Mouse (Mus musculus) lung, embryonic 15.5 days (tissue): ENCODE measurements around the gene Klf13. TPM values are rescaled to one million over a fixed set of nuclear protein-coding genes. Genes with fewer than 3 reads are reported as not detected.

ENCODE experiments used
- ATAC-seq: fragments of 200-750 bp; cut with Nextera tagmentation; 2 replicates; pipeline ENCODE4 v1.8.0; 2017; ENCODE audit warnings: moderate number of reproducible peaks, borderline replicate concordance; ENCODE audit not compliant: low FRiP score, low TSS enrichment; ENCODE audit errors: extremely low read depth
- H3K27ac ChIP-seq: fragments of 300-500 bp; sonication (generic); 2 replicates; pipeline ENCODE4 v1.5.1; 2015; ENCODE audit warnings: moderate library complexity, mild to moderate bottlenecking, inconsistent platforms
- H3K27me3 ChIP-seq: fragments of 300-500 bp; sonication (generic); 2 replicates; pipeline ENCODE4 v1.6.1; 2015; ENCODE audit warnings: inconsistent platforms
- H3K36me3 ChIP-seq: fragments of 300-500 bp; sonication (generic); 2 replicates; pipeline ENCODE4 v1.6.1; 2015; ENCODE audit warnings: inconsistent platforms
- H3K4me1 ChIP-seq: fragments of 300-500 bp; sonication (generic); 2 replicates; pipeline ENCODE4 v1.6.1; 2015; ENCODE audit warnings: inconsistent platforms
- H3K4me2 ChIP-seq: fragments of 300-500 bp; sonication (generic); 2 replicates; pipeline ENCODE4 v1.6.1; 2015; ENCODE audit warnings: inconsistent platforms, mild to moderate bottlenecking, moderate library complexity
- H3K4me3 ChIP-seq: fragments of 300-500 bp; sonication (generic); 2 replicates; pipeline ENCODE4 v1.5.1; 2015; ENCODE audit warnings: mild to moderate bottlenecking, inconsistent platforms
- H3K9ac ChIP-seq: fragments of 300-500 bp; sonication (generic); 2 replicates; pipeline ENCODE4 v1.6.1; 2015; ENCODE audit warnings: inconsistent platforms
- H3K9me3 ChIP-seq: fragments of 300-500 bp; sonication (generic); 2 replicates; pipeline ENCODE4 v1.6.1; 2016; ENCODE audit warnings: inconsistent platforms
- WGBS: fragments of 180-500 bp; shearing (Covaris S2); methylation state at CpG from one replicate; pipeline ENCODE4 v1.1.7; 2015; 5-methylcytosine and 5-hydroxymethylcytosine counted together
- polyA plus RNA-seq: library from polyadenylated mRNA; unstranded; fragments of >200 nt; fragmentation: Nextera tagmentation; extraction: Ambion mirVana; gene quantifications from 2 replicates; pipeline ENCODE4 v1.2.1, GENCODE M21; 2015

The Klf13 gene
- polyA plus RNA-seq, 1 experiment from 2014 or later, result 35.1 TPM

DNA sequence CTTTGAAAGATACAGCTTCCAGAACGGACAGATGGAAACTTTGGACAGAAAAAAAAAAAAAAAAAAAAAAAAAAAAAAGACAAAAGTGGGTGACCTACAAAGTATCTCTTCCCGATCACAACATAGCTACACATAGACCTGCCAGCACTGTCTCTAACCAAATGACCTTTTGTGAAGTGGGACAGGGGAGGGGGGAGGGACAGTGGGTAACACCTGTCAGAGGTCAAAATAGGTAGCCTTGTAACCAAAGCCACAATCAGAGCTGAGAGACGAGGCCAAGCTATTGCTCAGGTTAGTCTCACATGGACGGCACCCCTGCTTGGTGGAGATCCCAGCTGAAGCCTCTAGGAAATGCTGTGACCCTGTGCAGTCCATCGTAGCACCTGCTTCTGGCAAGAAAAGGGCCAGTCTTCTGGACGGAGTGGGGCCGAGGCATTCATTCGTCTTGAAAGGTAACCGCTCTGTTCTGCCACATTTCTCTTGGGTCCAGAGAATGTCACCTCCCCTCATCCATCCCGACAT is 51.1 kb downstream of the Klf13 start:
- 86% methylated on average over 10 of the region's 10 CpGs for WGBS

DNA sequence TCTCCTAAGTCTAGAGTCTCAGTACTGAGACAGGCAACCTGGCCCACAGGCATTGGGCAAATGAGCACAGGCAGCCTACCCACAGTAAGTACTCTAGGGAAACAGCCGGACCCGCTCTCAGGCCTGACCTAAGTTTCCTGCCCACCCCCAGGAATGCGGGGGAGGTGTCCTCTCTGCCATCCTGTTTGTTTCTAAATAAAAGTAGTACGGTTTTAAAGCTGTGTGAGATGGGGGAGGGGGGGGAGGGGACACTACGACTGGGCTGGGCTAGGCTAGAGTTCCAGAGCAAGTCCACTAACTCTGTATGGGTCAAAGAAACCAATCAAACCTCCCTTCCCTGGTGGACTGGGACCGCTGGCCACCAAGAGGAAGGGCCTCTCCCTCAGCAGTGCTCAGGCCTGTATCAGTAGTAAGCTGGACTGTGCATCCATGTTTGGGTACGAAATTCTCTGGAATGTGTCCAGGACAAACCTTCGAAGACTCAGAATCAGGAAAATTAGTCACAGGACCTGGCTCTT is 51.6 kb downstream of the Klf13 start:
- no peaks in the 10 kb centered on the region for H3K27me3 ChIP-seq
- no peak overlapping the region for H3K4me3 ChIP-seq
- H3K9me3 ChIP-seq, result no peaks in the 10 kb centered on the region
- no peak overlapping the region for H3K9ac ChIP-seq
- peak; percentile 16; the same call in 1 of the 2 replicates for ATAC-seq
- WGBS, result 47% methylated on average over 8 of the region's 8 CpGs
- H3K27ac ChIP-seq, result no peak overlapping the region; the same call in 1 of the 2 replicates
- H3K4me1 ChIP-seq, result 0 out of 2 replicates have a peak, but pooled peaks cover 7% of the 10 kb centered on the region
- peaks cover 6% of the 10 kb centered on the region for H3K36me3 ChIP-seq
- no peak overlapping the region for H3K4me2 ChIP-seq

More for the DNA sequence above, 51.1 kb downstream of the Klf13 start:
- Histone ChIP-seq H3K36me3 (peaks cover 6% of the 10 kb centered on the region), H3K27me3 (no peaks in the 10 kb centered on the region), H3K9ac (no peak overlapping the region), H3K4me1 (0 out of 2 replicates have a peak, but pooled peaks cover 7% of the 10 kb centered on the region), H3K27ac (no peak overlapping the region), H3K4me2 (no peak overlapping the region), H3K9me3 (no peaks in the 10 kb centered on the region), H3K4me3 (no peak overlapping the region)
- no peak for ATAC-seq

DNA sequence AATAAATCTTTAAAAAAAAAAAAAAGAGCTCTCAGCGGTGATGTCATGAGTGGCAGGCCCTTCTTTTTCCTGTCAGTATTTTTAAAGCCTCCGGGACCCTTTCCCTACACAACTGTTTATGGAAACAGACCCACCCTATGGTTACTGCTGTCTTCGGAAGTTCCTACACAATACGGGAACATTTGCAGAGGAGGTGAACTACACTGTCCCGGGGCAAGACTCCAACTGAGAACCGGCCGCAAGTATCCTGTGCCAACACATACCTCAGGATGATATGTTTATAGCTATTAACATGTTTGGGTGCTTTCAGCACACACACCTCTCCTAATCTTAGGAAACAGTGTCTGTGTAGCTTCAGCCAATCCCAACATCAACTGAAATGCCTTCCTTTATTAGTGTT is 53.7 kb downstream of the Klf13 start:
- Histone ChIP-seq H3K9me3 (no peaks in the 10 kb centered on the region), H3K9ac (no peak overlapping the region), H3K4me2 (no peak overlapping the region), H3K4me3 (no peak overlapping the region), H3K27ac (no peak overlapping the region), H3K4me1 (0 out of 2 replicates have a peak, but pooled peaks cover 7% of the 10 kb centered on the region), H3K36me3 (peaks cover 1% of the 10 kb centered on the region; the same call in 1 of the 2 replicates), H3K27me3 (no peaks in the 10 kb centered on the region)
- no peak for ATAC-seq
- WGBS, result 61% methylated on average over 7 of the region's 7 CpGs

DNA sequence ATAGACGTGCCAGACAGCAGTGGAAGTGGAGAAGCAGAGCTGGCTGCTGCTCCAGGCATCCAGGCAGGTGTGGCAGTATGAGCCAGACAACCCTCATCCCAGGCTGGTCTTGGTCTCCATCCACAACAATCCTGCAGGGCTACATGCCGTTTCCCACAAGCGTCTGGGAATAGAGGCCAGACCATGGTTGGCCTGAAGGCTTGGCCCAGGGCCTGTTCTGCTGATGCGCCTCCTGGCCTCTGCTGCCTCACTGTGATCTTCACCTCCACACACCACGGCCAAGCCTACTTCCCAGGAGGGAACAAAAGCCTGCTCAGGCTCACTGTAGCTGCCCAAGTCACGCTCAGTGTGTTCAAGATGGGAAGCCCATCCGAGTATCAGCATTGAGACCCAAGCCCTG is 56.0 kb downstream of the Klf13 start:
- 80% methylated on average over 7 of the region's 7 CpGs for WGBS
- Histone ChIP-seq H3K27ac (no peak overlapping the region), H3K36me3 (no peaks in the 10 kb centered on the region), H3K9me3 (no peaks in the 10 kb centered on the region), H3K9ac (no peak overlapping the region), H3K4me1 (peaks cover under 1% of the 10 kb centered on the region; the same call in 1 of the 2 replicates), H3K4me2 (no peak overlapping the region), H3K4me3 (no peak overlapping the region), H3K27me3 (no peaks in the 10 kb centered on the region)
- no peak for ATAC-seq

DNA sequence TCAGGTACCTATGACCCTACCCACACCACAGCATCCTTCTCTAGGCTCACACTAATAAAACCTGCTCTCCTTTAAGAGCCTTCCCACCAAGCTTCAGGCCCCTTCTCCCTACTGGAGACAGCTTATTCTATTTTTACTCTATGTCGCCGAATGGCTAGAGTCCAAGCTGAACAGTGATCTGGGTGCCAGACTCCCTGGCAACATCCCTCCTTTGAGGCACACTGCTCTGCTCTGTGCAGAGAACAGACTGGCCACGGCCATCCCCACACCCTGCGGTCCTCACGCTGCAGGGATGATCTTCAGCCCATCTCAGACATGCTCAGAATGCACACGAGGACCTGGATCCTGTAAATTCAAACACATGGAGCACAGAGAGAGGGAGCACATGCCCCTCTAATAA is 59.1 kb downstream of the Klf13 start:
- no peaks in the 10 kb centered on the region for H3K9me3 ChIP-seq
- H3K27me3 ChIP-seq, result no peaks in the 10 kb centered on the region
- WGBS, result 72% methylated on average over 6 of the region's 6 CpGs
- no peak overlapping the region for H3K27ac ChIP-seq
- ATAC-seq, result no peak
- no peak overlapping the region for H3K9ac ChIP-seq
- H3K4me3 ChIP-seq, result no peak overlapping the region
- no peaks in the 10 kb centered on the region for H3K36me3 ChIP-seq
- H3K4me1 ChIP-seq, result peaks cover 3% of the 10 kb centered on the region; the same call in 1 of the 2 replicates
- no peak overlapping the region for H3K4me2 ChIP-seq

DNA sequence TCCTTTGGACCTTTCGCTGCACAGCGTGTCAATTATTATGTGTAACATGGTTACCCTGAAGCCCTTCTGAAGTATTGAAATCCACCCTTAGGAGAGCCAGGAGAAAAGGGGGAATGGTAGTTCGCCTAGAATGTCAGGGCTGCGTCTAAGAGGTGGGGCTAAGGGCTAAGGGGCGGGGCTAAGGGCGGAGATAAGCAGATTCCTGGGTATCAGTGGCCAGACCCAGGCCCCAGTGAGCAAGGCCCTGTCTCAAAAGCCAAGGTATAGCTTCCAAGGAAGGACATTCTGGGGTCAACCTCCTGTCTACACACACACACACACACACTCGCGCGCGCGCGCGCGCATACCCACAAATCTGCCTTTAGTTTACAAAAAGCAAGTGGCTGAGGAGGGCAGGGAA is 61.1 kb downstream of the Klf13 start:
- H3K27ac ChIP-seq, result no peak overlapping the region
- no peak overlapping the region for H3K4me3 ChIP-seq
- ATAC-seq, result no peak; the same call in 1 of the 2 replicates
- no peaks in the 10 kb centered on the region for H3K27me3 ChIP-seq
- no peak overlapping the region for H3K9ac ChIP-seq
- no peaks in the 10 kb centered on the region for H3K36me3 ChIP-seq
- H3K4me1 ChIP-seq, result peaks cover 3% of the 10 kb centered on the region; the same call in 1 of the 2 replicates
- 24% methylated on average over 14 of the region's 14 CpGs for WGBS
- H3K9me3 ChIP-seq, result no peaks in the 10 kb centered on the region
- H3K4me2 ChIP-seq, result peak overlapping the region; percentile 33

DNA sequence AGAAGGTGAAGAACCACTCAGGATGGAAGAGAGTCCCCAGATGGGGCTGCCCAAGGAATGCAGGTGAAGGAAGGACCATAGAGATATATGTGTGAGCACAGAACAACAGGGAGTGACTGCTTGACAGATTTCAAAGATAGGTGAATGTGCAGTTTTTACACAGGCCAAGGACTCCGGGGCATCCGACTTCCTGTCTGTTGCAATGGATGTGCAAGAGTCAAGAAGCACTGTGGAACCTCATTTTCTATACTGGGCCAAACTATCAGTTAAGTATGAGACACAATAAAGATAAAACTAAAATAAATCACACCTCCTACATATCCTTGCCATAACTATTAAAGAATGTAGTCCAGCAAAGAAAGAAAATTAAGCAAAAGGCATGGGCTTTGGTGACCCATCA is 62.1 kb downstream of the Klf13 start:
- Histone ChIP-seq H3K9me3 (no peaks in the 10 kb centered on the region), H3K9ac (no peak overlapping the region), H3K4me3 (no peak overlapping the region), H3K4me2 (no peak overlapping the region), H3K27ac (no peak overlapping the region), H3K27me3 (no peaks in the 10 kb centered on the region), H3K36me3 (no peaks in the 10 kb centered on the region), H3K4me1 (peaks cover 3% of the 10 kb centered on the region; the same call in 1 of the 2 replicates)
- WGBS, result 65% methylated on average over 2 of the region's 2 CpGs
- no peak for ATAC-seq

DNA sequence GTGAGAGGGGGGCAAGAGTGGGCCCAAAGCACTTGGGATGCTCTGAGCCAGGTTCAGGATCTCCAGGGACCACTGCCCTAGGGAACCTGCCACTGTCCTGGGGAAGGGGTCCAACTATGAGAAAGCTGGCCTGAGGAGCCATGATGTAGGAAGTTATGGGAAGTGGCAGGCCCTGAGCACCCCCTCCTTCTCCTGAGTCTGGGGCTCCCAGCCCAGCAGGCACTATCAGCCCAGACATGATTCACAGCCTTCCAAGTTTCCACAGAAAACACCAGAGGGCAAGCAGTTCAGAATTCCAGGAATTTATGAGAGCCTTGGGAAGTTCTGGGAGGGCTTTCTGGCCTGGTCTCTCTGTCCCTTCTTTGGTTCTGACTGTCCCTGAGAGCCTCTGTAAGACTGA is 63.0 kb downstream of the Klf13 start:
- ATAC-seq, result 0 out of 2 replicates have a peak, but pooled peaks have one; percentile 31
- H3K27me3 ChIP-seq, result no peaks in the 10 kb centered on the region

DNA sequence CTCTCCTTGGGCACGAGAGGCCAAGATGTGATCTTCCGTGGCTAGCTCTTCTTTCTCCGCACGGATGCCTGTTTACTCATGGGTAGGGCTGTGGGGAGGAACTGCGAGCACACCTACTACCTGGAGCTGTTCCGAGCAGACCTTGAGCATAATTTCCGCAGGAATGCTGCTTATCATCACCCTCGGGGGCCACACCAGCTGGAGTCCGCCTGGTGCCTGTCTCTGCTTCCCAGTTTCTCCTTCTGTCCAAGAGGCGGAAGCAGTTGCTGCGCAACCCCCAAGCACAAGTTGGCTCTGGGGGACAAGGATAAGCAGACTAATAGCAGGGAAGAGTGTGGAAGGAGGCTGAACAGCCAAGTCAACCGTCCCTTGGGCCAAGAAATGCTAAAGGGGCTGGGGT is 64.8 kb downstream of the Klf13 start:
- WGBS, result 33% methylated on average over 12 of the region's 12 CpGs
- Histone ChIP-seq H3K27ac (no peak overlapping the region), H3K27me3 (no peaks in the 10 kb centered on the region), H3K4me3 (no peak overlapping the region), H3K36me3 (no peaks in the 10 kb centered on the region), H3K4me2 (no peak overlapping the region), H3K4me1 (peaks cover 3% of the 10 kb centered on the region; the same call in 1 of the 2 replicates), H3K9me3 (no peaks in the 10 kb centered on the region), H3K9ac (no peak overlapping the region)
- no peak for ATAC-seq

More for the DNA sequence above, 63.0 kb downstream of the Klf13 start:
- no peaks in the 10 kb centered on the region for H3K36me3 ChIP-seq
- H3K4me2 ChIP-seq, result no peak overlapping the region
- no peak overlapping the region for H3K4me3 ChIP-seq
- H3K9ac ChIP-seq, result no peak overlapping the region
- H3K27ac ChIP-seq, result no peak overlapping the region
- peaks cover 3% of the 10 kb centered on the region; the same call in 1 of the 2 replicates for H3K4me1 ChIP-seq
- H3K9me3 ChIP-seq, result no peaks in the 10 kb centered on the region

DNA sequence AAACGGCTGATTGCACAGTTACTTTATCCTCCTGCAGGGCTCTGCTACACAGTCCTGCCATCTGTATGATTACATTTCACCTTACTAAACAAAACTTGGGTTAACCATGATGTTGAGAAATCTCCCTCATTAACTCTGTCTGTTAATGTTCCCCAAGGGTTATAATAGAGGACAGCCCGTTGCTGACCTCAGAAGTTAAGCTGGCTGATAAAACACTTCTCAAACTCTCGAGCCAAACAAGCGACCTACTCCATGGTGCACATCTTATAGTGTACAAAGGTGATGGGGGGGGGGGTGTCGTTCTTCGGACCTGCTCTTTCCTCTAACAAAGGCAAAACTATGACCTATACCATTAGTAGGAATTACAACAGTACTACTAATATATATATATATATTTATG is 67.0 kb downstream of the Klf13 start:
- no peak for ATAC-seq
- H3K27ac ChIP-seq, result no peak overlapping the region
- H3K4me1 ChIP-seq, result no peaks in the 10 kb centered on the region
- H3K4me3 ChIP-seq, result no peak overlapping the region
- H3K36me3 ChIP-seq, result no peaks in the 10 kb centered on the region
- H3K4me2 ChIP-seq, result no peak overlapping the region
- WGBS, result 72% methylated on average over 6 of the region's 6 CpGs
- H3K9me3 ChIP-seq, result no peaks in the 10 kb centered on the region
- no peak overlapping the region for H3K9ac ChIP-seq
- H3K27me3 ChIP-seq, result no peaks in the 10 kb centered on the region

DNA sequence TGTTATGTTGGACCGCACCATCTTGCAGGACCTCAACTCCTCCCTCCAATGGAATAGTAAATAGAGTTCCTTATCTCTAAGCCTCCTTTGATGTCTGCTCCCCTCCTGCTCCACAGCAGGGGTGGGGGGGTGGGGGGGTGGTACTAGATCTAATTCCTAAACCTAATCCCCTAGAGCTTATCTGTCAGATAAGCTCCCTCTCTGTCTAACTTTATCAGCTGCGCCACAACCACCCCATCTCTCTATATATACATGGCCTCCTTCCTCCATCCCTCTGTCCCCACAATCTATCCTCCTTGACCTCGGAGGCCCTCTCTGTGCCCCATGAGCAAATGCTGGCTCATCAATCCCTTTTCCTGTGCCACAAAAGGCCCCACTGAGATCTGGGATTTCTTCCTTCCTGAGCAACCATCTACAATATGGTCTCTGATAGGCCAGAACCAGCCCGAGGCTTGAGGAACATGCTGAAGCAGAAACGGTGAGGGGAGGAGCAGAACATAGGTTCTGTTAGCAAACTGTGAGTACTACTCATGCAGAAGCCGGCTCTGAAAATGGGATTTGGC is 70.3 kb downstream of the Klf13 start:
- Histone ChIP-seq H3K4me2 (no peak overlapping the region), H3K27me3 (no peaks in the 10 kb centered on the region), H3K4me1 (no peaks in the 10 kb centered on the region), H3K9me3 (no peaks in the 10 kb centered on the region), H3K27ac (no peak overlapping the region), H3K4me3 (no peak overlapping the region), H3K36me3 (no peaks in the 10 kb centered on the region), H3K9ac (no peak overlapping the region)
- WGBS, result 29% methylated on average over 6 of the region's 6 CpGs
- no peak for ATAC-seq

DNA sequence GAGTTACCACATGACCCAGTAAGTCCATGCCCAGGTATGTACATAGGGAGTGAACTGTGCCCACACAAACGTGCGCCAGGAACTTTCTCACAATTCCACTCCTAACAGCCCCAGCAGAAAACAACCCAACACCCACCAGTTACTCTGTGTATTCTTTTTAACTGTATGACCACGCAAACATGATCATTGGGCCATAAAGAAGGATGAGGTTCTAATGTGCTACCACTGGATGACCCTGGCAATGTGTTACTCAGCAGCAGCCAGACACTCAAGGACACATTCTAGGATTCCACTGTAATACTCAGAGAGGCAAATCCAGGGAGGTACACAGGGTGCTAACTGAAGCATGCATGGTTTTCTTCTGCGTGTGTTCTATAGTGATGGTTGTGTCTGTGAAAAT is 72.8 kb downstream of the Klf13 start:
- WGBS, result 91% methylated on average over 4 of the region's 4 CpGs
- H3K9ac ChIP-seq, result no peak overlapping the region
- no peaks in the 10 kb centered on the region for H3K4me1 ChIP-seq
- H3K4me2 ChIP-seq, result no peak overlapping the region
- no peaks in the 10 kb centered on the region for H3K27me3 ChIP-seq
- no peak for ATAC-seq
- no peaks in the 10 kb centered on the region for H3K9me3 ChIP-seq
- no peaks in the 10 kb centered on the region for H3K36me3 ChIP-seq
- H3K27ac ChIP-seq, result no peak overlapping the region
- H3K4me3 ChIP-seq, result no peak overlapping the region
